Mouse (Mus musculus): ENCODE data around the gene Gm37240.

DNA sequence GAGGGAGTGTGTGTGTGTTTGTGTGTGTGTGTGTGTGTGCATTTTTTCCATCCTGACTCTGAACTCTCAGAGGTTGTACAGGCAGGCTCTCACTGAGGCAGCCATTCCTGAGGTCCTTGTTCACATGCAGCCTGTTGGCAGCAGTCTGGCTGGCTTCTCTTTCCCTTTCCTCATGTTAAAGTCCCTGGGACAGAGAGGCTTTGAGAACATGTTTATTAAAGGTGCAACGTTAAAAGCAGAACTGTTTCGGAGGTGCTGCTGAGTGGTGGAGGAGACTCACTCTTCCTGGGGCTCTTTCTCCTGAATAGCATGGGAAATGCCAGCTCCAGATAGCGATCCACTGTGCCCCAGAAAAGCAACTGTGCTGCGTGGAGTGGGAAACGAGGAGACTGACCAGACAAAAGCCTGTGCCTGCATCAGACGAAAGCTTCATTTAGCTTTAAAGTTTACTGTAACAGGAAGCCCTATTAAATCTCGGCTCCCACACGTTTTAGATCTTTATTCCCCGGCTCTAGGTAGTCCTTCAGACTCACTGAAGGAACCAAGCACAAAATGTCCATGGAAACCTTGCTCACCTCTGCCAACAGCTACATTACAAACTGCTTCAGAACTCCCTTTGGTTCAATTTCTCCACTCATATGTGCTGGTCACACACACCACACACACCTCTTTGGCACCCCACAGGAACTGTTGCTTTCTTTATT is 45.0 kb downstream of the Gm37240 start:
- TF ChIP-seq CTCF (IDR thresholded peaks at IDR 0.05; ENCODE audit: borderline replicate concordance, insufficient read depth, low read depth, low read length), result no peak
- TF ChIP-seq POLR2A (IDR thresholded peaks at IDR 0.05; ENCODE audit: borderline replicate concordance, insufficient read depth, low read length), result no peak
